Mouse (Mus musculus): ENCODE results near the gene Ankrd28. TPM values are rescaled to one million over a fixed set of nuclear protein-coding genes. Genes with fewer than 3 reads are reported as not detected.
A peak's percentile ranks its signal among the peaks of the same experiment; 100 is the strongest.

The Ankrd28 gene
- polyA plus RNA-seq, 1 experiment from 2014 or later, result 12.6 TPM

DNA sequence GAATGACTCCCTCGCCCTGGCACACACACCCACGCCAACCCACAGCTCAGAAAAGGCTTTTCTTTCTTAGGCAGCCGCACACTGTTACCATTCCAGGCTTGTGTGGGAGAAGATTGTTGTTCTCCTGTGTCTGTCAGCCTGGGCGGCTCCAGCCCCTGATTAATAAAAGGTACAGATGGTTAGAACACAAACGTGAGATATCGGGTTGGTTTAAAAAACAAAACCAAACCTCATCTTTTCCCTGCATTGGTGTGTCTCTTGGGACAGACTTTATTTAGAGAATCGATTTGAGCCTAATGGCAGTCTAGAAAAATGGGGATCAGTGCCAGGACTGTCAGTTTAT is 890 bp upstream of the Ankrd28 start:
- no peaks in the 10 kb centered on the region for H3K27me3 ChIP-seq
- no peak for ATAC-seq (ENCODE audit: low FRiP score)
- H3K27ac ChIP-seq, result peak overlapping the region; percentile 94
- H3K4me3 ChIP-seq, result peak overlapping the region; percentile 78
- no peaks in the 10 kb centered on the region for H3K36me3 ChIP-seq
- 0 out of 2 replicates have a peak, but pooled peaks cover 4% of the 10 kb centered on the region for H3K4me1 ChIP-seq
- peak overlapping the region; percentile 83 for H3K4me2 ChIP-seq (replicated peaks)
- WGBS, result 5% methylated on average over 7 of the region's 7 CpGs
- no peaks in the 10 kb centered on the region for H3K9me3 ChIP-seq (replicated peaks)
- peak overlapping the region; percentile 75 for H3K9ac ChIP-seq

DNA sequence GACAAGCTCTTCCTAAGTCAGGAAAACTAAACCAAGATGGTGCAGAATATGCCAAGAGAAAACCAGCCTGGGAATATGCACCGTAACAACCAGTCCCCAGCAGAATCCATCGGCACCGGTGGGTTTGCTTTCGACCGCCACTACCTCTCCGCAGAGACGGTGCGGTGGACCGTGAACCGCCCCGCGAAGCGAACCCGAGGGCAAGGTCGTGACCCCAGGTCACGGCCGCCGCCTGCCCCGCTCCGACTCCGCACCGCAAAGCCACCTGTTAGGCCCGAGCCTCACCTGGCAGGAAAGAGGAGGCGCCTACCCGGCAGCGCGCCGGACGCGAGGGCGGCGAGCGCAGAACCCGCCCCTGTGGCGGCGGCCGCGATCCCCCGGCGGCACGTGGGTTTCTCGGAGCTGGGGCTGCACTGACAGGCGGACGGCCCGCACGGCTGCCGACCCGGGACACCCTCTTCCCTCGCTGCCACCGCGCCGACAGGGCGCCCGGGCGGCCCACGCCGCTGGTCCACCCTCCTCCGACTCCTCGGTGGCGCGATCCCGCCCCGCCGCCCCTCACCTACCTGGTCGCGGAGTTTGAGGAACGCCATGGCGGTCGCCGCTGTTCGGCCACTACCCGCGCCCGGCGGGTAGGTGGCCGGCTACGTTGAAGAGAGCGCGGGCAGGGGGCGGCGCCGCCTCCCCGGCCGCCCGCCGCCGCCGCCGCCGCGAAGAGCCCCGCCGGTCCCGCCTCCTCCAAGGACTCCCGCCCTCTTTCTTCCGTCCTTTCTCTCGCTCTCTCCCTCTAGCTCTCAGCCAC is 489 bp downstream of the Ankrd28 start:
- Histone ChIP-seq H3K4me1 (0 out of 2 replicates have a peak, but pooled peaks cover 4% of the 10 kb centered on the region), H3K9me3 (replicated peaks) (no peaks in the 10 kb centered on the region), H3K27me3 (no peaks in the 10 kb centered on the region), H3K9ac (peak overlapping the region; percentile 88), H3K4me2 (replicated peaks) (peak overlapping the region; percentile 83), H3K27ac (peak overlapping the region; percentile 94), H3K36me3 (no peaks in the 10 kb centered on the region), H3K4me3 (peak overlapping the region; percentile 78)
- WGBS, result under 1% methylated on average over 75 of the region's 97 CpGs
- ATAC-seq (ENCODE audit: low FRiP score), result peak; percentile 72

DNA sequence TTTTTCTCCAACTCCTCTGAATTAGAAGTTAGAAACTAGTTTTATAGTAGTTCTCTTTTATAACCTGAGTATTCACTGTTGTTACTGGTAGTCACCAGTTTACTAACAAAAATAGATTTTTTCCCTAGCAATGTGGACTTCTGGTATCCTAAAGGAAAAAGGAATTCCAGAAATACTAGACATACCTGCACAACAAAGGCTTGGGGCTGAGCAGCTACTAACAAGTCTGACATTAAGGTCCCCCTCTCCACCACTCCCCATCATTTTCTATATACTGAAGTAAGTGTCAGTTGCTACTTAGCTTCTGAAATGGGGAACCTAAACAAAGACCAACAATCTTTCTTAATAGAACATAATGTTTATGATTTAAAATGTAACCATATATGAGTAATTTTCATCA is 3.2 kb downstream of the Ankrd28 start:
- Histone ChIP-seq H3K27me3 (no peaks in the 10 kb centered on the region), H3K27ac (no peak overlapping the region), H3K36me3 (no peaks in the 10 kb centered on the region), H3K4me3 (no peak overlapping the region), H3K9ac (no peak overlapping the region), H3K4me2 (replicated peaks) (no peak overlapping the region), H3K9me3 (replicated peaks) (no peaks in the 10 kb centered on the region), H3K4me1 (0 out of 2 replicates have a peak, but pooled peaks cover 4% of the 10 kb centered on the region)
- ATAC-seq (ENCODE audit: low FRiP score), result no peak

DNA sequence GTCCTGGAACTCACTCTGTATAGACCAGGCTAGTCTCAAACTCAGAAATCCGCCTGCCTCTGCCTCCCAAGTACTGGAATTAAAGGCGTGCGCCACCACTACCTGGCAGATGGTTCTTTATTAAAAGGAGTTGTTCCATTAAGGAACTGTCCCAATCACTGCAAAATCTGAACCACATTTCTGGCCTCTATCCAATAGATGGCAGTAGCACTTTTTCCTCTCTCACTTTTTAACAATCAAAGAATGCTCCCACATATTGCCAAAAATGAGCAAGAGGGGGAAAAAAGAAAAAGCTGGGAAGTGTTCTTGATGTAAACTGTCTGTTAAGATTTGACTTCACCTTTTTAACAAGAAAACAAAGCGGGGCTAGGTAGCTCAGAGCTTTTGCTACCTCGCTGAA is 20.5 kb downstream of the Ankrd28 start:
- WGBS, result 93% methylated on average over 5 of the region's 5 CpGs
- H3K27me3 ChIP-seq, result no peaks in the 10 kb centered on the region
- no peak overlapping the region for H3K4me2 ChIP-seq (replicated peaks)
- H3K36me3 ChIP-seq, result no peaks in the 10 kb centered on the region
- H3K9ac ChIP-seq, result no peak overlapping the region
- H3K4me1 ChIP-seq, result no peaks in the 10 kb centered on the region
- H3K9me3 ChIP-seq (replicated peaks), result no peaks in the 10 kb centered on the region
- ATAC-seq (ENCODE audit: low FRiP score), result no peak
- no peak overlapping the region for H3K4me3 ChIP-seq
- H3K27ac ChIP-seq, result no peak overlapping the region

DNA sequence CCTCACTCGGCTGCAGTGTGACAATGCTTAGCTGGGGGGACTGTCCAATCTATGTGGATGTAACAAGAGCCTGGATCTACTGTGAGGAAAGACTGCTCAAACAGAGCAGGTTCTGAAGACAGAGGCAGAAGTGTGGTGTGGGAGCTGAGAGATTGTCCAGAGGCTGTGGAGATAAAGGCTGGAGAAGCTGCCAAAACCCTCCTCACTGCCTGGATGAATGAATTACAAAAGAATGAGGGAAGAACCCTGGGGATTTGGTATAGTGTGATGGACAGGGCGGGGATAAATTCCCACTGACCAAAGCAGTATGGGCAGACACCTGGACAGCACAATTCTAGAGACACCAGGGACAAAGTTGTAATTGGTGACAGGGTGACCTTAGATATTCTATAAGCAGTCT is 26.7 kb downstream of the Ankrd28 start:
- Histone ChIP-seq H3K27ac (no peak overlapping the region), H3K4me3 (no peak overlapping the region), H3K36me3 (no peaks in the 10 kb centered on the region), H3K27me3 (no peaks in the 10 kb centered on the region), H3K9ac (no peak overlapping the region), H3K9me3 (replicated peaks) (no peaks in the 10 kb centered on the region), H3K4me1 (peaks cover 7% of the 10 kb centered on the region; the same call in 1 of the 2 replicates), H3K4me2 (replicated peaks) (no peak overlapping the region)
- no peak for ATAC-seq (ENCODE audit: low FRiP score)
- 46% methylated on average over 2 of the region's 2 CpGs for WGBS

DNA sequence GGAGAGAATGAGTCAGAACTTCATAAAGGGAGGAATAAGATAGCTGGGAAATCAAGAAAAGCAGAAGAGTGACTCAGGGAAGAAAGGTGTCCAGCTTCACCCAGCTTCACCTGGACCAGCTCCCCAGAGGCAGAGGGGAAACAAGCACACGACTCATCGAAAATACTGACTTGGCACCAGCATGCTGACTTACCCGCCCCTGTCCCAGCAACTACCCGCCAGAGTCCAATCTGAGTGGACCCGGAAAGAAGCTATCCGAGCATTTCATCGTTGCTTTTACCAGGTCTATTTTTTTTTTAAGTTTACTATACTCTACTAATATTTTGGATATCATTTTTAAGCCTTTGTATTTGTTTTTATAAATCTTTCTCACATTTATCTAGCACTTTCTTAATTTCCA is 29.5 kb downstream of the Ankrd28 start:
- no peak for ATAC-seq (ENCODE audit: low FRiP score)
- no peak overlapping the region for H3K4me3 ChIP-seq
- no peak overlapping the region for H3K4me2 ChIP-seq (replicated peaks)
- 92% methylated on average over 7 of the region's 7 CpGs for WGBS
- no peaks in the 10 kb centered on the region for H3K36me3 ChIP-seq
- H3K9ac ChIP-seq, result no peak overlapping the region
- H3K9me3 ChIP-seq (replicated peaks), result no peaks in the 10 kb centered on the region
- peaks cover 8% of the 10 kb centered on the region; the same call in 1 of the 2 replicates for H3K4me1 ChIP-seq
- no peak overlapping the region for H3K27ac ChIP-seq
- H3K27me3 ChIP-seq, result no peaks in the 10 kb centered on the region

DNA sequence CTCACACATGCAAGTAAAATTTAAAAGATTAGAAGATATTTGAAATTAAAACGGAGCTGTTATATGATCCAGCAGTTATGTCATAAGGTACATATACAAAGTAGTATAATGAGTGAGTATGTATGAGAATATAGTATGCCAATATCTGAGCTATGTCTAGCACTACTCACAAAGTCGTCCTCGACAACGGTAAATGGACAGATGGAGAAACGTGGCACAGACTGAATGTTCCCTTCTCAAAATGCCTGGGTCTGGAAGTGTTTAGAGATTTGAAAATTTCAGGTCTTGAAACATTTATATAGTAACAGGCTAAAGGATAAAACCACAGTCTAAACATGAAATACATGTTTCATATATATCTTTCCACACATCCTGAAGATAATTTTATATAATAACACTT is 30.0 kb downstream of the Ankrd28 start:
- H3K36me3 ChIP-seq, result no peaks in the 10 kb centered on the region
- peaks cover 8% of the 10 kb centered on the region; the same call in 1 of the 2 replicates for H3K4me1 ChIP-seq
- H3K9ac ChIP-seq, result no peak overlapping the region
- H3K27me3 ChIP-seq, result no peaks in the 10 kb centered on the region
- H3K27ac ChIP-seq, result no peak overlapping the region
- no peak overlapping the region for H3K4me2 ChIP-seq (replicated peaks)
- no peak overlapping the region for H3K4me3 ChIP-seq
- no peak for ATAC-seq (ENCODE audit: low FRiP score)
- WGBS, result 89% methylated on average over 5 of the region's 5 CpGs
- no peaks in the 10 kb centered on the region for H3K9me3 ChIP-seq (replicated peaks)

DNA sequence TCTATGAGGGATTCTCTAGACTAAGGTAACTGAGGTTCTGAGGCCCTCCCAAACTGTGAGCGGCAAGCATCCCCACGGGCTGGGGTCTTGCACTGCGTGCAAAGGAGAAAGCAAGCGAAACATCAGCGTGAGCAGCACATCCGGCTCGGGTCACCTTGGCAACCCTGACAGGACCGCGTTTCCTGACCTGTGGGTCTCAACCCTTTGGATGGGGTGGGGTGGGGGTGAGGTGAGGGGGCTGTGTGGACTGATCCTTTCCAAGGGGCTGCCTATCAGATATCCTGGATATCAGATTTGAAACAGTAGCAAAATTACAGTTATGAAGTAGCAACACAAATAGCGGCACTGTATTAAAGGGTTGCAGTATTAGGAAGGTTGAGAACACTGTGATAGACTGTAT is 31.5 kb downstream of the Ankrd28 start:
- H3K27ac ChIP-seq, result no peak overlapping the region
- no peaks in the 10 kb centered on the region for H3K9me3 ChIP-seq (replicated peaks)
- H3K36me3 ChIP-seq, result no peaks in the 10 kb centered on the region
- H3K4me2 ChIP-seq (replicated peaks), result no peak overlapping the region
- no peak overlapping the region for H3K4me3 ChIP-seq
- no peak overlapping the region for H3K9ac ChIP-seq
- WGBS, result 54% methylated on average over 10 of the region's 10 CpGs
- H3K4me1 ChIP-seq, result peaks cover 8% of the 10 kb centered on the region; the same call in 1 of the 2 replicates
- ATAC-seq (ENCODE audit: low FRiP score), result no peak
- H3K27me3 ChIP-seq, result no peaks in the 10 kb centered on the region

DNA sequence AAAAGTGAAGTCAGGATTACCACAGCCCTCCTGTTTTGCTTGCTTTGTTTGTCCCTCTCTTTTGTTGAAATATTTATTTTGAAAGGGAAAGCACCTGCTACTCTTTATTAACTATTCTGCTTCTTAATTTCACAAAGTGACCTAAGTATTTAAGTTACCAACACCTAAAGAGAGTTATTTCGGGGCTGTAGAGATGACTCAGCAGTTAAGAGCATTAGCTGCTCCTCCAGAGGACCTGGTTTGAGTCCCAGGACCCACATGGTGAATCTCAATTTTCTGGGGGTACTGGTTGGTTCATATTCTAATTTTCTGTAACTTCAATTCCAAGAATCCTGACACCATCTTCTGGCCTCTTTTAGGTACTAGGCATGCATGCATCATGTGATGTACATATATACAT is 34.9 kb downstream of the Ankrd28 start:
- no peak overlapping the region for H3K27ac ChIP-seq
- no peak overlapping the region for H3K9ac ChIP-seq
- no peaks in the 10 kb centered on the region for H3K9me3 ChIP-seq (replicated peaks)
- no peaks in the 10 kb centered on the region for H3K27me3 ChIP-seq
- ATAC-seq (ENCODE audit: low FRiP score), result no peak
- H3K36me3 ChIP-seq, result no peaks in the 10 kb centered on the region
- WGBS, result 61% methylated on average over 1 of the region's 1 CpGs
- no peak overlapping the region for H3K4me2 ChIP-seq (replicated peaks)
- H3K4me3 ChIP-seq, result no peak overlapping the region
- H3K4me1 ChIP-seq, result peaks cover 4% of the 10 kb centered on the region; the same call in 1 of the 2 replicates

DNA sequence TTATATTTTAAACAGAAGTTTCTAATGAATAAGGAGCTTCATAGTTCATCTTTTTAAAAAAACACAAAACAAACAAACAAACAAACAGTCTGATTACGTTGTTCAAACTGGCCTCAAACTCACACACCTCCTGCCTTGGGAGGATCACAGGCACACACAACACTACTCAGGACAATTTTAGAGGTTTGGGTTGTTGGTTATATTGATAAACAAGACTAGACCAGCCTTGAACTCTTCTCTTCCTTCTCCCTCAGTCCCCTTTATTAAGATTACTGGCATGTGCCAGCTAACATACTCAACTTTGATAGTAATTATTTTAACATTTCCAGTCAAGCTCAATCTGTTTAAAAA is 35.7 kb downstream of the Ankrd28 start:
- H3K4me2 ChIP-seq (replicated peaks), result no peak overlapping the region
- peaks cover 4% of the 10 kb centered on the region; the same call in 1 of the 2 replicates for H3K4me1 ChIP-seq
- H3K27me3 ChIP-seq, result no peaks in the 10 kb centered on the region
- H3K9me3 ChIP-seq (replicated peaks), result no peaks in the 10 kb centered on the region
- H3K9ac ChIP-seq, result no peak overlapping the region
- ATAC-seq (ENCODE audit: low FRiP score), result no peak
- no peak overlapping the region for H3K4me3 ChIP-seq
- no peak overlapping the region for H3K27ac ChIP-seq
- WGBS, result 53% methylated on average over 1 of the region's 1 CpGs
- H3K36me3 ChIP-seq, result no peaks in the 10 kb centered on the region

DNA sequence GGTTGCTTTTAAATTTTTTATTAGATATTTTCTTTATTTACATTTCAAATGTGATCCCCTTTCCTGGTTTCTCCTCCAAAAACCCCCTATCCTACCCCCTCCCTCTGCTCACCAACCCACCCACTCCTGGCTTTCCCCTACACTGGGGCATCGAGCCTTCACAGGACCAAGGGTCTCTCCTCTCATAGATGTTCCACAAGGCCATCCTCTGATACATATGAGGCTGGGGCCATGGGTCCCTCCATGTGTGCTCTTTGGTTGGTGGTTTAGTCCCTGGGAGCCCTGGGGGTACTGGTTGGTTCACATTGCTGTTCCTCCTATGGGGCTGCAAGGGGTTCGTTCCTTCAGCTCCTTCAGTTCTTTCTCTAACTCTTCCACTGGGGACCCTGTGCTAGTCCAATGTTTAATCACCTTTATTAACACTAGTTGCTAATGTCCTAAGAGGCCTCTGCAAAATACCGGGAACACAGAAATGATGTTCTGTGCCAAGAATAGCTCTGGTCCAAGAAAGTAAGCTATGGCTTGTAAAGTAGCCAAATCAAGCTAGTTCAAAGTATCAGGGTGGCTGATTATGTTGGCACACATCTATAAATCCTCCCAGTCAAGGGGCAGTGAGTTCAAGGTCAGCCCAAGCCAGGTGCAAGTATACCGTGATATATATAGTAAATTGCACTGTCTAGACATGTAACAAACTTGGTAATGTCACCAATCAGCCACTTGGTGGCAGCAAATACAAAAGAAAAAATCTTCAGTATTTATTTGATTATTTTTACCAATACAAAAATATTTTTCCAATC is 36.3 kb downstream of the Ankrd28 start:
- H3K27me3 ChIP-seq, result no peaks in the 10 kb centered on the region
- peak; percentile 80 for ATAC-seq (ENCODE audit: low FRiP score)
- H3K9me3 ChIP-seq (replicated peaks), result no peaks in the 10 kb centered on the region
- 74% methylated on average over 4 of the region's 4 CpGs for WGBS
- 0 out of 2 replicates have a peak overlapping the region, but pooled peaks have one; percentile 23 for H3K9ac ChIP-seq
- no peak overlapping the region for H3K4me3 ChIP-seq
- H3K36me3 ChIP-seq, result no peaks in the 10 kb centered on the region
- no peak overlapping the region for H3K4me2 ChIP-seq (replicated peaks)
- H3K27ac ChIP-seq, result no peak overlapping the region
- H3K4me1 ChIP-seq, result peaks cover 4% of the 10 kb centered on the region; the same call in 1 of the 2 replicates

DNA sequence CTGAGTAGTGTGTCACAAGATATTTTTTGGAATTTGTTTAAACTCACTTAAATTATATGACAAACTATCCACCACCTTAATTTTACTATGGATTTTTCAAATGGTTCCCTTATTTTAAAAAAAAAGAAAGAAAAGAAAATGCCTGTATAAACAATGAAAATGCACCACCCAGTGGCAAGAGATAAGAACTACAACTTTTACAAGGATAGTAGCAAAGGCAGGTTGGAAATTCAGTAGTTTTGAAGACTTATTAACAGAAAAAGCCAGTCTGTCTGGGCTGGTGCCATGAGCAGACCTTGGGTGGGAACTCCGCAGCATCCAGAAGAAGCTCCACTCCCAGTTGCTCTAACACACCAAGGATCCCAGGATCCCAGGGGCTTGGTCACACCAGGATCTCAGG is 39.7 kb downstream of the Ankrd28 start:
- no peaks in the 10 kb centered on the region for H3K27me3 ChIP-seq
- H3K27ac ChIP-seq, result no peak overlapping the region
- H3K4me1 ChIP-seq, result no peaks in the 10 kb centered on the region
- no peak overlapping the region for H3K4me3 ChIP-seq
- WGBS, result 66% methylated on average over 1 of the region's 1 CpGs
- H3K9me3 ChIP-seq (replicated peaks), result no peaks in the 10 kb centered on the region
- no peak overlapping the region for H3K4me2 ChIP-seq (replicated peaks)
- no peaks in the 10 kb centered on the region for H3K36me3 ChIP-seq
- no peak for ATAC-seq (ENCODE audit: low FRiP score)
- H3K9ac ChIP-seq, result no peak overlapping the region
